Mouse (Mus musculus): ENCODE data around the gene Sfxn5. TPM values are rescaled to one million over a fixed set of nuclear protein-coding genes. Genes with fewer than 3 reads are reported as not detected.

Gene Sfxn5
- polyA plus RNA-seq, 1 experiment from 2014 or later, result 13.4 TPM

- H3K4me1 ChIP-seq (replicated peaks), result peaks cover 11% of the 10 kb centered on the region
- no peak overlapping the region for H3K4me3 ChIP-seq (replicated peaks)
- H3K27me3 ChIP-seq, result no peaks in the 10 kb centered on the region
- no peak overlapping the region for H3K9ac ChIP-seq (replicated peaks)
- H3K9me3 ChIP-seq, result no peaks in the 10 kb centered on the region
- WGBS, result 92% methylated on average over 5 of the region's 5 CpGs
- ATAC-seq, result no peak
- no peak overlapping the region for H3K27ac ChIP-seq
- H3K36me3 ChIP-seq, result 0 out of 2 replicates have a peak, but pooled peaks cover 2% of the 10 kb centered on the region
- no peak overlapping the region for H3K4me2 ChIP-seq (replicated peaks)
Observed at GRCm38 (mm10) chr6:85363231-85363905, 30.1 kb upstream of the Sfxn5 start.

GRCm38 (mm10) chr6:85362610-85363009, 29.4 kb upstream of the Sfxn5 start:
- H3K9me3 ChIP-seq, result no peaks in the 10 kb centered on the region
- H3K27me3 ChIP-seq, result no peaks in the 10 kb centered on the region
- H3K36me3 ChIP-seq, result 0 out of 2 replicates have a peak, but pooled peaks cover 2% of the 10 kb centered on the region
- no peak overlapping the region for H3K4me2 ChIP-seq (replicated peaks)
- H3K4me3 ChIP-seq (replicated peaks), result no peak overlapping the region
- no peak overlapping the region for H3K27ac ChIP-seq
- WGBS, result 88% methylated on average over 5 of the region's 5 CpGs
- no peak overlapping the region for H3K9ac ChIP-seq (replicated peaks)
- ATAC-seq, result no peak
- peaks cover 11% of the 10 kb centered on the region for H3K4me1 ChIP-seq (replicated peaks)

GRCm38 (mm10) chr6:85360311-85360710, 27.1 kb upstream of the Sfxn5 start:
- Histone ChIP-seq H3K27ac (no peak overlapping the region), H3K4me2 (replicated peaks) (no peak overlapping the region), H3K36me3 (0 out of 2 replicates have a peak, but pooled peaks cover under 1% of the 10 kb centered on the region), H3K27me3 (no peaks in the 10 kb centered on the region), H3K4me1 (replicated peaks) (no peaks in the 10 kb centered on the region), H3K9me3 (no peaks in the 10 kb centered on the region), H3K9ac (replicated peaks) (no peak overlapping the region), H3K4me3 (replicated peaks) (no peak overlapping the region)
- 91% methylated on average over 5 of the region's 5 CpGs for WGBS
- ATAC-seq, result no peak

GRCm38 (mm10) chr6:85358877-85359276, 25.7 kb upstream of the Sfxn5 start:
- H3K36me3 ChIP-seq, result no peaks in the 10 kb centered on the region
- no peak overlapping the region for H3K27ac ChIP-seq
- no peaks in the 10 kb centered on the region for H3K27me3 ChIP-seq
- no peak overlapping the region for H3K4me3 ChIP-seq (replicated peaks)
- no peak overlapping the region for H3K9ac ChIP-seq (replicated peaks)
- no peak overlapping the region for H3K4me2 ChIP-seq (replicated peaks)
- H3K9me3 ChIP-seq, result no peaks in the 10 kb centered on the region
- no peaks in the 10 kb centered on the region for H3K4me1 ChIP-seq (replicated peaks)
- no peak for ATAC-seq
- 83% methylated on average over 1 of the region's 1 CpGs for WGBS

- no peak overlapping the region for H3K4me3 ChIP-seq (replicated peaks)
- H3K9me3 ChIP-seq, result no peaks in the 10 kb centered on the region
- no peaks in the 10 kb centered on the region for H3K27me3 ChIP-seq
- H3K36me3 ChIP-seq, result no peaks in the 10 kb centered on the region
- no peak overlapping the region for H3K4me2 ChIP-seq (replicated peaks)
- H3K4me1 ChIP-seq (replicated peaks), result no peaks in the 10 kb centered on the region
- H3K27ac ChIP-seq, result no peak overlapping the region
- no peak for ATAC-seq
- no peak overlapping the region for H3K9ac ChIP-seq (replicated peaks)
- 59% methylated on average over 4 of the region's 4 CpGs for WGBS
Observed at GRCm38 (mm10) chr6:85356682-85357465, 23.7 kb upstream of the Sfxn5 start.

GRCm38 (mm10) chr6:85355753-85356152, 22.5 kb upstream of the Sfxn5 start:
- no peak overlapping the region for H3K4me3 ChIP-seq (replicated peaks)
- H3K27me3 ChIP-seq, result no peaks in the 10 kb centered on the region
- no peak overlapping the region for H3K27ac ChIP-seq
- 94% methylated on average over 2 of the region's 2 CpGs for WGBS
- no peaks in the 10 kb centered on the region for H3K4me1 ChIP-seq (replicated peaks)
- no peak for ATAC-seq
- H3K9me3 ChIP-seq, result no peaks in the 10 kb centered on the region
- H3K4me2 ChIP-seq (replicated peaks), result no peak overlapping the region
- no peak overlapping the region for H3K9ac ChIP-seq (replicated peaks)
- no peaks in the 10 kb centered on the region for H3K36me3 ChIP-seq

- Histone ChIP-seq H3K9ac (replicated peaks) (no peak overlapping the region), H3K27me3 (no peaks in the 10 kb centered on the region), H3K4me1 (replicated peaks) (no peaks in the 10 kb centered on the region), H3K27ac (no peak overlapping the region), H3K4me2 (replicated peaks) (no peak overlapping the region), H3K36me3 (no peaks in the 10 kb centered on the region), H3K4me3 (replicated peaks) (no peak overlapping the region), H3K9me3 (no peaks in the 10 kb centered on the region)
- ATAC-seq, result no peak
- 65% methylated on average over 6 of the region's 6 CpGs for WGBS
Observed at GRCm38 (mm10) chr6:85354709-85355108, 21.5 kb upstream of the Sfxn5 start.

GRCm38 (mm10) chr6:85353706-85354105, 20.5 kb upstream of the Sfxn5 start:
- no peaks in the 10 kb centered on the region for H3K4me1 ChIP-seq (replicated peaks)
- H3K4me3 ChIP-seq (replicated peaks), result no peak overlapping the region
- no peak for ATAC-seq
- 66% methylated on average over 3 of the region's 3 CpGs for WGBS
- H3K27me3 ChIP-seq, result no peaks in the 10 kb centered on the region
- H3K9me3 ChIP-seq, result no peaks in the 10 kb centered on the region
- H3K4me2 ChIP-seq (replicated peaks), result no peak overlapping the region
- H3K27ac ChIP-seq, result no peak overlapping the region
- H3K9ac ChIP-seq (replicated peaks), result no peak overlapping the region
- no peaks in the 10 kb centered on the region for H3K36me3 ChIP-seq

GRCm38 (mm10) chr6:85350157-85350556, 16.9 kb upstream of the Sfxn5 start:
- Histone ChIP-seq H3K36me3 (peaks cover 16% of the 10 kb centered on the region; the same call in 1 of the 2 replicates), H3K27me3 (no peaks in the 10 kb centered on the region), H3K9me3 (no peaks in the 10 kb centered on the region), H3K4me1 (replicated peaks) (no peaks in the 10 kb centered on the region), H3K27ac (no peak overlapping the region), H3K9ac (replicated peaks) (no peak overlapping the region), H3K4me2 (replicated peaks) (no peak overlapping the region), H3K4me3 (replicated peaks) (no peak overlapping the region)
- 97% methylated on average over 1 of the region's 1 CpGs for WGBS
- no peak for ATAC-seq

GRCm38 (mm10) chr6:85349246-85349645, 16.0 kb upstream of the Sfxn5 start:
- Histone ChIP-seq H3K27ac (no peak overlapping the region), H3K36me3 (peaks cover 16% of the 10 kb centered on the region; the same call in 1 of the 2 replicates), H3K4me2 (replicated peaks) (no peak overlapping the region), H3K9ac (replicated peaks) (no peak overlapping the region), H3K4me3 (replicated peaks) (no peak overlapping the region), H3K9me3 (no peaks in the 10 kb centered on the region), H3K27me3 (no peaks in the 10 kb centered on the region), H3K4me1 (replicated peaks) (no peaks in the 10 kb centered on the region)
- ATAC-seq, result no peak
- WGBS, result 56% methylated on average over 7 of the region's 7 CpGs

- no peaks in the 10 kb centered on the region for H3K4me1 ChIP-seq (replicated peaks)
- 92% methylated on average over 11 of the region's 11 CpGs for WGBS
- ATAC-seq, result no peak
Observed at GRCm38 (mm10) chr6:85348133-85348532, 14.9 kb upstream of the Sfxn5 start.

GRCm38 (mm10) chr6:85346028-85346634, 12.9 kb upstream of the Sfxn5 start:
- Histone ChIP-seq H3K9me3 (no peaks in the 10 kb centered on the region), H3K9ac (replicated peaks) (no peak overlapping the region), H3K27me3 (no peaks in the 10 kb centered on the region), H3K27ac (no peak overlapping the region), H3K36me3 (peaks cover 21% of the 10 kb centered on the region), H3K4me2 (replicated peaks) (no peak overlapping the region), H3K4me1 (replicated peaks) (no peaks in the 10 kb centered on the region), H3K4me3 (replicated peaks) (no peak overlapping the region)
- ATAC-seq, result peak; percentile 79
- 38% methylated on average over 6 of the region's 6 CpGs for WGBS

More at GRCm38 (mm10) chr6:85348133-85348532, 14.9 kb upstream of the Sfxn5 start:
- Histone ChIP-seq H3K36me3 (peaks cover 16% of the 10 kb centered on the region; the same call in 1 of the 2 replicates), H3K4me2 (replicated peaks) (no peak overlapping the region), H3K4me3 (replicated peaks) (no peak overlapping the region), H3K9me3 (no peaks in the 10 kb centered on the region), H3K9ac (replicated peaks) (no peak overlapping the region), H3K27me3 (no peaks in the 10 kb centered on the region), H3K27ac (no peak overlapping the region)

Data from midbrain, embryonic 13.5 days (tissue).